Mouse (Mus musculus): ENCODE measurements around the gene Spata13. TPM values are rescaled to one million over a fixed set of nuclear protein-coding genes. Genes with fewer than 3 reads are reported as not detected.

Gene Spata13
- polyA plus RNA-seq, 1 experiment from 2014 or later, result 73.2 TPM

- ATAC-seq (ENCODE audit: low FRiP score), result no peak
- Histone ChIP-seq H3K9me3 (ENCODE audit: control insufficient read depth, low read length) (no peaks in the 10 kb centered on the region), H3K36me3 (ENCODE audit: control insufficient read depth, insufficient read depth, low read length) (no peaks in the 10 kb centered on the region), H3K27me3 (ENCODE audit: control insufficient read depth, insufficient read depth, low read length) (no peaks in the 10 kb centered on the region), H3K4me1 (replicated peaks; ENCODE audit: control insufficient read depth, insufficient read depth, low read length) (no peaks in the 10 kb centered on the region), H3K4me3 (ENCODE audit: low read depth, low read length) (no peak overlapping the region), H3K9ac (ENCODE audit: low read depth, low read length) (no peak overlapping the region), H3K27ac (ENCODE audit: low read depth, low read length) (no peak overlapping the region), H3K4me2 (replicated peaks; ENCODE audit: low read depth, low read length) (no peak overlapping the region)
- DNase-seq (ENCODE audit: low spot score), result no peak
- WGBS, result 71% methylated on average over 4 of the region's 4 CpGs
Observed at GRCm38 (mm10) chr14:60606194-60606593, 27.6 kb upstream of the Spata13 start.

- ATAC-seq (ENCODE audit: low FRiP score) (no peak), DNase-seq (ENCODE audit: low spot score) (no peak)
- Histone ChIP-seq H3K9me3 (ENCODE audit: control insufficient read depth, low read length) (no peaks in the 10 kb centered on the region), H3K9ac (ENCODE audit: low read depth, low read length) (no peak overlapping the region), H3K27me3 (ENCODE audit: control insufficient read depth, insufficient read depth, low read length) (no peaks in the 10 kb centered on the region), H3K36me3 (ENCODE audit: control insufficient read depth, insufficient read depth, low read length) (no peaks in the 10 kb centered on the region), H3K27ac (ENCODE audit: low read depth, low read length) (no peak overlapping the region), H3K4me2 (replicated peaks; ENCODE audit: low read depth, low read length) (no peak overlapping the region), H3K4me3 (ENCODE audit: low read depth, low read length) (no peak overlapping the region), H3K4me1 (replicated peaks; ENCODE audit: control insufficient read depth, insufficient read depth, low read length) (no peaks in the 10 kb centered on the region)
- WGBS, result 74% methylated on average over 4 of the region's 4 CpGs
Observed at GRCm38 (mm10) chr14:60607743-60608142, 26.1 kb upstream of the Spata13 start.

GRCm38 (mm10) chr14:60609160-60609559 lies 24.6 kb upstream of the Spata13 start:
- ATAC-seq (ENCODE audit: low FRiP score) (no peak), DNase-seq (ENCODE audit: low spot score) (no peak)
- Histone ChIP-seq H3K4me2 (replicated peaks; ENCODE audit: low read depth, low read length) (no peak overlapping the region), H3K9me3 (ENCODE audit: control insufficient read depth, low read length) (no peaks in the 10 kb centered on the region), H3K36me3 (ENCODE audit: control insufficient read depth, insufficient read depth, low read length) (no peaks in the 10 kb centered on the region), H3K4me3 (ENCODE audit: low read depth, low read length) (no peak overlapping the region), H3K27me3 (ENCODE audit: control insufficient read depth, insufficient read depth, low read length) (no peaks in the 10 kb centered on the region), H3K27ac (ENCODE audit: low read depth, low read length) (no peak overlapping the region), H3K9ac (ENCODE audit: low read depth, low read length) (no peak overlapping the region), H3K4me1 (replicated peaks; ENCODE audit: control insufficient read depth, insufficient read depth, low read length) (no peaks in the 10 kb centered on the region)
- WGBS, result 79% methylated on average over 1 of the region's 1 CpGs

GRCm38 (mm10) chr14:60612671-60613070 lies 21.1 kb upstream of the Spata13 start:
- no peaks in the 10 kb centered on the region for H3K36me3 ChIP-seq (ENCODE audit: control insufficient read depth, insufficient read depth, low read length)
- 27% methylated on average over 7 of the region's 7 CpGs for WGBS
- H3K4me1 ChIP-seq (replicated peaks; ENCODE audit: control insufficient read depth, insufficient read depth, low read length), result no peaks in the 10 kb centered on the region
- H3K9me3 ChIP-seq (ENCODE audit: control insufficient read depth, low read length), result no peaks in the 10 kb centered on the region
- H3K4me2 ChIP-seq (replicated peaks; ENCODE audit: low read depth, low read length), result no peak overlapping the region
- DNase-seq (ENCODE audit: low spot score) (no peak), ATAC-seq (ENCODE audit: low FRiP score) (no peak)
- no peak overlapping the region for H3K4me3 ChIP-seq (ENCODE audit: low read depth, low read length)
- H3K9ac ChIP-seq (ENCODE audit: low read depth, low read length), result no peak overlapping the region
- no peaks in the 10 kb centered on the region for H3K27me3 ChIP-seq (ENCODE audit: control insufficient read depth, insufficient read depth, low read length)
- no peak overlapping the region for H3K27ac ChIP-seq (ENCODE audit: low read depth, low read length)

GRCm38 (mm10) chr14:60621076-60621475 lies 12.7 kb upstream of the Spata13 start:
- no peaks in the 10 kb centered on the region for H3K4me1 ChIP-seq (replicated peaks; ENCODE audit: control insufficient read depth, insufficient read depth, low read length)
- no peaks in the 10 kb centered on the region for H3K9me3 ChIP-seq (ENCODE audit: control insufficient read depth, low read length)
- WGBS, result 77% methylated on average over 9 of the region's 9 CpGs
- no peak overlapping the region for H3K9ac ChIP-seq (ENCODE audit: low read depth, low read length)
- H3K27ac ChIP-seq (ENCODE audit: low read depth, low read length), result no peak overlapping the region
- no peaks in the 10 kb centered on the region for H3K27me3 ChIP-seq (ENCODE audit: control insufficient read depth, insufficient read depth, low read length)
- H3K4me2 ChIP-seq (replicated peaks; ENCODE audit: low read depth, low read length), result no peak overlapping the region
- ATAC-seq (ENCODE audit: low FRiP score), result no peak
- no peak overlapping the region for H3K4me3 ChIP-seq (ENCODE audit: low read depth, low read length)
- H3K36me3 ChIP-seq (ENCODE audit: control insufficient read depth, insufficient read depth, low read length), result no peaks in the 10 kb centered on the region
- DNase-seq (ENCODE audit: low spot score), result no peak

GRCm38 (mm10) chr14:60625486-60625885 lies 8.3 kb upstream of the Spata13 start:
- H3K36me3 ChIP-seq (ENCODE audit: control insufficient read depth, insufficient read depth, low read length), result no peaks in the 10 kb centered on the region
- DNase-seq (ENCODE audit: low spot score) (no peak), ATAC-seq (ENCODE audit: low FRiP score) (no peak)
- H3K4me3 ChIP-seq (ENCODE audit: low read depth, low read length), result no peak overlapping the region
- no peaks in the 10 kb centered on the region for H3K4me1 ChIP-seq (replicated peaks; ENCODE audit: control insufficient read depth, insufficient read depth, low read length)
- no peaks in the 10 kb centered on the region for H3K27me3 ChIP-seq (ENCODE audit: control insufficient read depth, insufficient read depth, low read length)
- no peak overlapping the region for H3K4me2 ChIP-seq (replicated peaks; ENCODE audit: low read depth, low read length)
- WGBS, result 62% methylated on average over 6 of the region's 6 CpGs
- H3K27ac ChIP-seq (ENCODE audit: low read depth, low read length), result no peak overlapping the region
- no peak overlapping the region for H3K9ac ChIP-seq (ENCODE audit: low read depth, low read length)
- no peaks in the 10 kb centered on the region for H3K9me3 ChIP-seq (ENCODE audit: control insufficient read depth, low read length)

- Histone ChIP-seq H3K4me2 (replicated peaks; ENCODE audit: low read depth, low read length) (no peak overlapping the region), H3K27ac (ENCODE audit: low read depth, low read length) (no peak overlapping the region), H3K4me1 (replicated peaks; ENCODE audit: control insufficient read depth, insufficient read depth, low read length) (no peaks in the 10 kb centered on the region), H3K4me3 (ENCODE audit: low read depth, low read length) (no peak overlapping the region), H3K9ac (ENCODE audit: low read depth, low read length) (no peak overlapping the region), H3K27me3 (ENCODE audit: control insufficient read depth, insufficient read depth, low read length) (no peaks in the 10 kb centered on the region), H3K36me3 (ENCODE audit: control insufficient read depth, insufficient read depth, low read length) (no peaks in the 10 kb centered on the region), H3K9me3 (ENCODE audit: control insufficient read depth, low read length) (no peaks in the 10 kb centered on the region)
- 78% methylated on average over 9 of the region's 9 CpGs for WGBS
- no peak for ATAC-seq (ENCODE audit: low FRiP score)
- no peak for DNase-seq (ENCODE audit: low spot score)
Observed at GRCm38 (mm10) chr14:60629887-60630460, 3.8 kb upstream of the Spata13 start.

GRCm38 (mm10) chr14:60630981-60631380 lies 2.8 kb upstream of the Spata13 start:
- Histone ChIP-seq H3K4me1 (replicated peaks; ENCODE audit: control insufficient read depth, insufficient read depth, low read length) (no peaks in the 10 kb centered on the region), H3K9ac (ENCODE audit: low read depth, low read length) (no peak overlapping the region), H3K36me3 (ENCODE audit: control insufficient read depth, insufficient read depth, low read length) (no peaks in the 10 kb centered on the region), H3K4me3 (ENCODE audit: low read depth, low read length) (no peak overlapping the region), H3K4me2 (replicated peaks; ENCODE audit: low read depth, low read length) (no peak overlapping the region), H3K9me3 (ENCODE audit: control insufficient read depth, low read length) (no peaks in the 10 kb centered on the region), H3K27me3 (ENCODE audit: control insufficient read depth, insufficient read depth, low read length) (no peaks in the 10 kb centered on the region), H3K27ac (ENCODE audit: low read depth, low read length) (no peak overlapping the region)
- ATAC-seq (ENCODE audit: low FRiP score), result no peak
- DNase-seq (ENCODE audit: low spot score), result no peak
- 74% methylated on average over 4 of the region's 4 CpGs for WGBS

GRCm38 (mm10) chr14:60634877-60635771 lies 1.3 kb downstream of the Spata13 start:
- peak; percentile 50 for DNase-seq (ENCODE audit: low spot score)
- under 1% methylated on average over 41 of the region's 45 CpGs for WGBS

More at GRCm38 (mm10) chr14:60634877-60635771, 1.3 kb downstream of the Spata13 start:
- H3K27me3 ChIP-seq (ENCODE audit: control insufficient read depth, insufficient read depth, low read length), result no peaks in the 10 kb centered on the region
- H3K27ac ChIP-seq (ENCODE audit: low read depth, low read length), result peak overlapping the region; percentile 81
- H3K9ac ChIP-seq (ENCODE audit: low read depth, low read length), result peak overlapping the region; percentile 80
- no peaks in the 10 kb centered on the region for H3K9me3 ChIP-seq (ENCODE audit: control insufficient read depth, low read length)
- H3K4me2 ChIP-seq (replicated peaks; ENCODE audit: low read depth, low read length), result peak overlapping the region; percentile 91
- no peaks in the 10 kb centered on the region for H3K36me3 ChIP-seq (ENCODE audit: control insufficient read depth, insufficient read depth, low read length)
- H3K4me1 ChIP-seq (replicated peaks; ENCODE audit: control insufficient read depth, insufficient read depth, low read length), result peaks cover 7% of the 10 kb centered on the region; the same call in 1 of the 2 replicates
- H3K4me3 ChIP-seq (ENCODE audit: low read depth, low read length), result peak overlapping the region; percentile 82
- no peak; the same call in 1 of the 2 replicates for ATAC-seq (ENCODE audit: low FRiP score)

Measured in hindbrain, embryonic 11.5 days (tissue).